In genomic region chr19:22953191-22953590, GRCm38 (mm10) we compare ENCODE assay signal across 24 mouse cellular contexts.
"Had no signal": no experiment of that assay in that cellular context is flagged by ENCODE, and none has a peak within 500 bp of the region (broad histone marks: within the 10 kb centered on the region; RNA-seq: fewer than 3 reads in every experiment).

No protein-coding gene starts in this region.

- H3K27ac ChIP-seq: gastrocnemius, adult 2 months; heart, adult 2 months; hindbrain, embryonic 10.5 days; hindbrain, embryonic 12.5 days; hindbrain, embryonic 14.5 days; kidney, embryonic 15.5 days; kidney, postnatal 0 days; limb, embryonic 13.5 days; limb, embryonic 15.5 days; liver, embryonic 12.5 days; liver, embryonic 14.5 days had no signal

- H3K4me3 ChIP-seq: gastrocnemius, adult 2 months; heart, adult 2 months; heart, embryonic 12.5 days; hindbrain, embryonic 10.5 days; hindbrain, embryonic 12.5 days; kidney, embryonic 15.5 days; limb, embryonic 13.5 days; limb, embryonic 15.5 days; liver, embryonic 12.5 days had no signal

- DNase-seq: gastrocnemius, adult 2 months; gastrocnemius, postnatal 10 days; gastrocnemius, postnatal 25 days; heart, adult 2 months; heart, postnatal 10 days; heart, postnatal 4 days; kidney, adult 11 months; kidney, adult 2 months; kidney, adult 9 months; kidney, postnatal 14 days; kidney, postnatal 36 days; layer of hippocampus, adult 9-11 months; layer of hippocampus, postnatal 36 days; left cerebral cortex, postnatal 4 days had no signal
